Mouse (Mus musculus): Measurements from ENCODE around the gene Myo18b. TPM values are rescaled to one million over a fixed set of nuclear protein-coding genes. Genes with fewer than 3 reads are reported as not detected.

The Myo18b gene
- total and polyA plus RNA-seq, 3 experiments = 0.05 TPM; not detected in 2

DNA sequence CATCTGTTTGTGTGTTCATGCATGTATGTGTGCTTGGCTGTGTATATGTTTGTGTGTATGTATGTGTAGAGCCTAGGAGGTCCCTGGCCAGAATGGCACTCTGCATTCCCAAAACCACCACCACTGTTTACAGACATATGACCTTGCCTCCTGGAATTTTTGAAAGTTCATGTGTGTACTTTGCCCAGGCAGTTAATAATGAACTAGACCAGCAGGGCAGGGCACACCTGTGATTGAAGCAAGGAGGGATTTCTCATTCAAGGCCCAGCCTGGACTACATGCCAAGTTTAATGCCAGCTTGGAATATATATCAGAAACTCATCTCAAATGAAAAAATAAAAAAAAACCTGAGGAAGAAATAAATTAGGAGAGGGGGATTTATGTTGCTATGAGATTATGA is 25.8 kb upstream of the Myo18b start:
- Histone ChIP-seq H3K4me3 (ENCODE audit: low read depth, low read length) (no peak overlapping the region), H3K36me3 (replicated peaks) (no peaks in the 10 kb centered on the region), H3K4me1 (ENCODE audit: insufficient read depth, low read depth, low read length) (no peaks in the 10 kb centered on the region), H3K27me3 (ENCODE audit: insufficient read depth, low read length) (no peaks in the 10 kb centered on the region), H3K9me3 (replicated peaks) (peaks cover 86% of the 10 kb centered on the region)
- TF ChIP-seq POLR2AphosphoS5 (IDR thresholded peaks at IDR 0.05; ENCODE audit: insufficient replicate concordance, low read depth, low read length) = no peak
- no peak for TF ChIP-seq GATA1 (IDR thresholded peaks at IDR 0.05; ENCODE audit: borderline replicate concordance, low read length)
- no peak for TF ChIP-seq GATA2 (IDR thresholded peaks at IDR 0.05; ENCODE audit: borderline replicate concordance, low read depth, low read length)
- no peak for TF ChIP-seq TAL1 (conservative IDR thresholded peaks at IDR 0.05; ENCODE audit: low read depth, low read length)
- DNase-seq (ENCODE audit: low spot score) (no peak), ATAC-seq (ENCODE audit: extremely low read depth, insufficient number of reproducible peaks, low FRiP score, poor library complexity, severe bottlenecking) (no peak)

DNA sequence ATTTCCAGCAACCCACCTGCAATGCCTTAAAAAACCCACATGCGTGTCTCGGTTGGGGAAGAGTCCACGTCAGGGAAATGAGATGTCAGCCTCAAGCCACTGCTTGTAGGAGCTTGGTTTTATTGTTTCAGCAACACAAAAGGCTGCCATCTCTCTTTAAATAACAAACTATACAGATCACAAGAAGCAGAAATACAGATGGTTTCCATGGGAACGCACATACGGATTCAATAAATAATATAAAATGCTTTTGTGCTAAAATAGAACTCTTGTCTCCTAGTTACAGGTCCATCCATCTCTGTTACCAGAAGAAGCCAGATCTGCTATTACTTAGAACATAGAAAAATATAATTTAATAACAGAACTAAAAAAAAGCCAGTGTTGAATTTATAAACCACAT is 14.2 kb upstream of the Myo18b start:
- Histone ChIP-seq H3K4me3 (ENCODE audit: low read depth, low read length) (no peak overlapping the region), H3K36me3 (replicated peaks) (no peaks in the 10 kb centered on the region), H3K27me3 (ENCODE audit: insufficient read depth, low read length) (no peaks in the 10 kb centered on the region), H3K9me3 (replicated peaks) (peaks cover 81% of the 10 kb centered on the region), H3K4me1 (ENCODE audit: insufficient read depth, low read depth, low read length) (no peaks in the 10 kb centered on the region)
- no peak for DNase-seq (ENCODE audit: low spot score)
- no peak for ATAC-seq (ENCODE audit: extremely low read depth, insufficient number of reproducible peaks, low FRiP score, poor library complexity, severe bottlenecking)
- no peak for TF ChIP-seq CTCF (IDR thresholded peaks at IDR 0.05; ENCODE audit: low read depth, low read length)
- TF ChIP-seq POLR2AphosphoS5 (IDR thresholded peaks at IDR 0.05; ENCODE audit: insufficient replicate concordance, low read depth, low read length) = no peak
- no peak for TF ChIP-seq TAL1 (conservative IDR thresholded peaks at IDR 0.05; ENCODE audit: low read depth, low read length)
- no peak for TF ChIP-seq GATA2 (IDR thresholded peaks at IDR 0.05; ENCODE audit: borderline replicate concordance, low read depth, low read length)

GRCm38 (mm10) chr5:112908169-112908614 is 12.0 kb upstream of the Myo18b start:
- H3K4me1 ChIP-seq (ENCODE audit: insufficient read depth, low read depth, low read length) = no peaks in the 10 kb centered on the region
- H3K27me3 ChIP-seq (ENCODE audit: insufficient read depth, low read length) = no peaks in the 10 kb centered on the region
- ATAC-seq (ENCODE audit: extremely low read depth, insufficient number of reproducible peaks, low FRiP score, poor library complexity, severe bottlenecking) (no peak), DNase-seq (ENCODE audit: low spot score) (no peak)
- H3K4me3 ChIP-seq (ENCODE audit: low read depth, low read length) = no peak overlapping the region
- TF ChIP-seq CTCF (IDR thresholded peaks at IDR 0.05; ENCODE audit: low read depth, low read length) = no peak
- TF ChIP-seq POLR2AphosphoS5 (IDR thresholded peaks at IDR 0.05; ENCODE audit: insufficient replicate concordance, low read depth, low read length) = no peak
- no peak for TF ChIP-seq TAL1 (conservative IDR thresholded peaks at IDR 0.05; ENCODE audit: low read depth, low read length)
- no peak for TF ChIP-seq GATA2 (IDR thresholded peaks at IDR 0.05; ENCODE audit: borderline replicate concordance, low read depth, low read length)
- TF ChIP-seq GATA1 (IDR thresholded peaks at IDR 0.05; ENCODE audit: borderline replicate concordance, low read length) = no peak
- H3K36me3 ChIP-seq (replicated peaks) = no peaks in the 10 kb centered on the region
- peaks cover 64% of the 10 kb centered on the region for H3K9me3 ChIP-seq (replicated peaks)

GRCm38 (mm10) chr5:112907504-112907903 is 11.3 kb upstream of the Myo18b start:
- no peaks in the 10 kb centered on the region for H3K36me3 ChIP-seq (replicated peaks)
- H3K27me3 ChIP-seq (ENCODE audit: insufficient read depth, low read length) = no peaks in the 10 kb centered on the region
- DNase-seq (ENCODE audit: low spot score) = no peak
- no peaks in the 10 kb centered on the region for H3K4me1 ChIP-seq (ENCODE audit: insufficient read depth, low read depth, low read length)
- TF ChIP-seq CTCF (IDR thresholded peaks at IDR 0.05; ENCODE audit: low read depth, low read length) (no peak), GATA1 (IDR thresholded peaks at IDR 0.05; ENCODE audit: borderline replicate concordance, low read length) (no peak), TAL1 (conservative IDR thresholded peaks at IDR 0.05; ENCODE audit: low read depth, low read length) (no peak), GATA2 (IDR thresholded peaks at IDR 0.05; ENCODE audit: borderline replicate concordance, low read depth, low read length) (no peak), POLR2AphosphoS5 (IDR thresholded peaks at IDR 0.05; ENCODE audit: insufficient replicate concordance, low read depth, low read length) (no peak)
- peaks cover 58% of the 10 kb centered on the region for H3K9me3 ChIP-seq (replicated peaks)
- no peak overlapping the region for H3K4me3 ChIP-seq (ENCODE audit: low read depth, low read length)
- ATAC-seq (ENCODE audit: extremely low read depth, insufficient number of reproducible peaks, low FRiP score, poor library complexity, severe bottlenecking) = no peak

GRCm38 (mm10) chr5:112893462-112894060 is 2.6 kb downstream of the Myo18b start:
- H3K27me3 ChIP-seq (ENCODE audit: insufficient read depth, low read length) = no peaks in the 10 kb centered on the region
- no peaks in the 10 kb centered on the region for H3K36me3 ChIP-seq (replicated peaks)
- peaks cover 95% of the 10 kb centered on the region for H3K9me3 ChIP-seq (replicated peaks)
- no peak overlapping the region for H3K4me3 ChIP-seq (ENCODE audit: low read depth, low read length)
- H3K4me1 ChIP-seq (ENCODE audit: insufficient read depth, low read depth, low read length) = no peaks in the 10 kb centered on the region
- DNase-seq (ENCODE audit: low spot score) (no peak), ATAC-seq (ENCODE audit: extremely low read depth, insufficient number of reproducible peaks, low FRiP score, poor library complexity, severe bottlenecking) (no peak)
- TF ChIP-seq TAL1 (conservative IDR thresholded peaks at IDR 0.05; ENCODE audit: low read depth, low read length) (no peak), GATA1 (IDR thresholded peaks at IDR 0.05; ENCODE audit: borderline replicate concordance, low read length) (no peak), GATA2 (IDR thresholded peaks at IDR 0.05; ENCODE audit: borderline replicate concordance, low read depth, low read length) (no peak), POLR2AphosphoS5 (IDR thresholded peaks at IDR 0.05; ENCODE audit: insufficient replicate concordance, low read depth, low read length) (no peak), CTCF (IDR thresholded peaks at IDR 0.05; ENCODE audit: low read depth, low read length) (no peak)

GRCm38 (mm10) chr5:112892411-112892810 is 3.8 kb downstream of the Myo18b start:
- no peak overlapping the region for H3K4me3 ChIP-seq (ENCODE audit: low read depth, low read length)
- H3K9me3 ChIP-seq (replicated peaks) = peaks cover 97% of the 10 kb centered on the region
- H3K36me3 ChIP-seq (replicated peaks) = no peaks in the 10 kb centered on the region
- DNase-seq (ENCODE audit: low spot score) (no peak), ATAC-seq (ENCODE audit: extremely low read depth, insufficient number of reproducible peaks, low FRiP score, poor library complexity, severe bottlenecking) (no peak)
- no peaks in the 10 kb centered on the region for H3K27me3 ChIP-seq (ENCODE audit: insufficient read depth, low read length)
- H3K4me1 ChIP-seq (ENCODE audit: insufficient read depth, low read depth, low read length) = no peaks in the 10 kb centered on the region
- no peak for TF ChIP-seq GATA2 (IDR thresholded peaks at IDR 0.05; ENCODE audit: borderline replicate concordance, low read depth, low read length)
- no peak for TF ChIP-seq GATA1 (IDR thresholded peaks at IDR 0.05; ENCODE audit: borderline replicate concordance, low read length)
- no peak for TF ChIP-seq TAL1 (conservative IDR thresholded peaks at IDR 0.05; ENCODE audit: low read depth, low read length)
- TF ChIP-seq CTCF (IDR thresholded peaks at IDR 0.05; ENCODE audit: low read depth, low read length) = no peak
- no peak for TF ChIP-seq POLR2AphosphoS5 (IDR thresholded peaks at IDR 0.05; ENCODE audit: insufficient replicate concordance, low read depth, low read length)

Measured in G1E (cell line).